Mouse (Mus musculus) E14TG2a.4 (cell line): Measurements from ENCODE around the gene Nlrp6.

Experiments
- CTCF ChIP-seq: conservative IDR thresholded peaks from 2 replicates; pipeline ENCODE4 v1.5.1; 2014; ENCODE audit warnings: low read length
- NANOG ChIP-seq: IDR thresholded peaks from 2 replicates; pipeline ENCODE4 v1.6.1; 2014; ENCODE audit warnings: borderline replicate concordance, low read length, mixed read lengths

DNA sequence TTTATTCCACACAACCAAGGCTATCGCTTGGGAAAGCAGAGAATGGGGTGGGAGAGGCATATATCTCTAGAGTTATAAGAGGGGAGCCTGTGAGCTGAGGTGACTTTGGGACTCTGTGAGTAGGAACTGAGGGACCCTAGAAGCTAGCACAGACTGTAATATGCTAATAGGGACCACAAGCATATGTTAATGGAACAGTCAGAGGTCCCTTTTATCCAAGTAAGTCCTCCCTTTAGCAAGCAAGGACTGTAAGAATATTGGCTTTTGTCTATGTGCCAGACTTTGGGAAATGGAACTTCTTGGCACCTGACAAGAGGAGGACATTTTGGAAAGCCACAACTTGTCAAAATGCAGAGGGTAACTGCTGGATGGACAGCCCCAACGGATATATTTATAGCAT lies 18.2 kb downstream of the Nlrp6 start:
- TF ChIP-seq CTCF, result no peak
- no peak for TF ChIP-seq NANOG
